Mouse (Mus musculus): ENCODE results near the gene Rras. TPM values are rescaled to one million over a fixed set of nuclear protein-coding genes. Genes with fewer than 3 reads are reported as not detected.

Rras gene
- polyA plus RNA-seq, 1 experiment from 2014 or later = 100 TPM

GRCm38 (mm10) chr7:44985595-44986191, 32.1 kb upstream of the Rras start:
- no peak for ATAC-seq
- no peaks in the 10 kb centered on the region for H3K4me1 ChIP-seq (replicated peaks; ENCODE audit: control insufficient read depth, insufficient read depth, low read length)
- peak overlapping the region; percentile 70 for H3K4me3 ChIP-seq (ENCODE audit: low read depth, low read length)
- H3K9ac ChIP-seq (ENCODE audit: low read depth, low read length) = peak overlapping the region; percentile 81
- under 1% methylated on average over 43 of the region's 45 CpGs for WGBS
- no peaks in the 10 kb centered on the region for H3K27me3 ChIP-seq (replicated peaks; ENCODE audit: control insufficient read depth, insufficient read depth, low read length)
- H3K27ac ChIP-seq (ENCODE audit: low read depth, low read length) = peak overlapping the region; percentile 83
- no peaks in the 10 kb centered on the region for H3K9me3 ChIP-seq (ENCODE audit: control insufficient read depth)
- peak overlapping the region; percentile 73 for H3K4me2 ChIP-seq (replicated peaks; ENCODE audit: low read depth)
- peak; percentile 62 for TF ChIP-seq CTCF (IDR thresholded peaks at IDR 0.05; ENCODE audit: low read depth)
- peaks cover 19% of the 10 kb centered on the region for H3K36me3 ChIP-seq (ENCODE audit: control insufficient read depth, insufficient read depth)

GRCm38 (mm10) chr7:44986192-44986878, 31.4 kb upstream of the Rras start, which contains the start of gene Prmt1:
Gene Prmt1, minus strand, starts transcription at chr7:44986568.
- Histone ChIP-seq H3K9me3 (ENCODE audit: control insufficient read depth) (no peaks in the 10 kb centered on the region), H3K9ac (ENCODE audit: low read depth, low read length) (peak within 1 kb of the TSS; percentile 81)

GRCm38 (mm10) chr7:44986879-44987718, 30.7 kb upstream of the Rras start:
- under 1% methylated on average over 29 of the region's 29 CpGs for WGBS
- TF ChIP-seq CTCF (IDR thresholded peaks at IDR 0.05; ENCODE audit: low read depth) = 0 out of 2 replicates have a peak, but pooled peaks have one; percentile 5

More at GRCm38 (mm10) chr7:44986192-44986878, 31.4 kb upstream of the Rras start, which contains the start of gene Prmt1:
- Histone ChIP-seq H3K27me3 (replicated peaks; ENCODE audit: control insufficient read depth, insufficient read depth, low read length) (no peaks in the 10 kb centered on the region), H3K36me3 (ENCODE audit: control insufficient read depth, insufficient read depth) (peaks cover 16% of the 10 kb centered on the region), H3K4me1 (replicated peaks; ENCODE audit: control insufficient read depth, insufficient read depth, low read length) (no peaks in the 10 kb centered on the region), H3K4me3 (ENCODE audit: low read depth, low read length) (peak within 1 kb of the TSS; percentile 70), H3K27ac (ENCODE audit: low read depth, low read length) (peak within 1 kb of the TSS; percentile 86), H3K4me2 (replicated peaks; ENCODE audit: low read depth) (peak within 1 kb of the TSS; percentile 81)
- 0% methylated on average over 42 of the region's 42 CpGs for WGBS
- ATAC-seq = peak; percentile 97
- TF ChIP-seq CTCF (IDR thresholded peaks at IDR 0.05; ENCODE audit: low read depth) = no peak

GRCm38 (mm10) chr7:44996672-44997071, 21.1 kb upstream of the Rras start:
- Histone ChIP-seq H3K4me3 (ENCODE audit: low read depth, low read length) (peak overlapping the region; percentile 83), H3K9ac (ENCODE audit: low read depth, low read length) (peak overlapping the region; percentile 58), H3K4me2 (replicated peaks; ENCODE audit: low read depth) (peak overlapping the region; percentile 78), H3K27me3 (replicated peaks; ENCODE audit: control insufficient read depth, insufficient read depth, low read length) (no peaks in the 10 kb centered on the region), H3K27ac (ENCODE audit: low read depth, low read length) (no peak overlapping the region), H3K9me3 (ENCODE audit: control insufficient read depth) (no peaks in the 10 kb centered on the region), H3K36me3 (ENCODE audit: control insufficient read depth, insufficient read depth) (peaks cover 41% of the 10 kb centered on the region), H3K4me1 (replicated peaks; ENCODE audit: control insufficient read depth, insufficient read depth, low read length) (0 out of 2 replicates have a peak, but pooled peaks cover 5% of the 10 kb centered on the region)
- WGBS = 9% methylated on average over 10 of the region's 10 CpGs
- no peak for TF ChIP-seq CTCF (IDR thresholded peaks at IDR 0.05; ENCODE audit: low read depth)
- ATAC-seq = no peak

More at GRCm38 (mm10) chr7:44986879-44987718, 30.7 kb upstream of the Rras start:
- Histone ChIP-seq H3K36me3 (ENCODE audit: control insufficient read depth, insufficient read depth) (peaks cover 14% of the 10 kb centered on the region), H3K4me2 (replicated peaks; ENCODE audit: low read depth) (peak overlapping the region; percentile 81), H3K4me1 (replicated peaks; ENCODE audit: control insufficient read depth, insufficient read depth, low read length) (no peaks in the 10 kb centered on the region), H3K9me3 (ENCODE audit: control insufficient read depth) (no peaks in the 10 kb centered on the region), H3K9ac (ENCODE audit: low read depth, low read length) (peak overlapping the region; percentile 59), H3K27ac (ENCODE audit: low read depth, low read length) (peak overlapping the region; percentile 86), H3K27me3 (replicated peaks; ENCODE audit: control insufficient read depth, insufficient read depth, low read length) (no peaks in the 10 kb centered on the region), H3K4me3 (ENCODE audit: low read depth, low read length) (peak overlapping the region; percentile 55)
- peak; percentile 49 for ATAC-seq

GRCm38 (mm10) chr7:44997231-44997939, 20.4 kb upstream of the Rras start, which contains the start of gene Irf3:
Gene Irf3, plus strand, starts transcription at chr7:44997648.
- Histone ChIP-seq H3K4me1 (replicated peaks; ENCODE audit: control insufficient read depth, insufficient read depth, low read length) (0 out of 2 replicates have a peak, but pooled peaks cover 5% of the 10 kb centered on the region), H3K36me3 (ENCODE audit: control insufficient read depth, insufficient read depth) (peaks cover 43% of the 10 kb centered on the region), H3K9me3 (ENCODE audit: control insufficient read depth) (no peaks in the 10 kb centered on the region), H3K27ac (ENCODE audit: low read depth, low read length) (peak within 1 kb of the TSS; percentile 83), H3K4me2 (replicated peaks; ENCODE audit: low read depth) (peak within 1 kb of the TSS; percentile 78), H3K9ac (ENCODE audit: low read depth, low read length) (peak within 1 kb of the TSS; percentile 74), H3K4me3 (ENCODE audit: low read depth, low read length) (peak within 1 kb of the TSS; percentile 83), H3K27me3 (replicated peaks; ENCODE audit: control insufficient read depth, insufficient read depth, low read length) (no peaks in the 10 kb centered on the region)
- under 1% methylated on average over 43 of the region's 43 CpGs for WGBS
- TF ChIP-seq CTCF (IDR thresholded peaks at IDR 0.05; ENCODE audit: low read depth) = no peak
- ATAC-seq = peak; percentile 92

Measured in intestine, postnatal 0 days (tissue).